Mouse (Mus musculus): ENCODE results near the gene Pygl. TPM values are rescaled to one million over a fixed set of nuclear protein-coding genes. Genes with fewer than 3 reads are reported as not detected.
"Not testable (repeated sequence)": the region's sequence is repeated elsewhere in the genome, so short reads cannot be mapped to it uniquely, and the experiment has no call there.

Pygl gene
- total RNA-seq, 2 experiments from 2014 or later, result 4.2 to 4.5 TPM

GRCm38 (mm10) chr12:70169969-70170368 is 61.3 kb downstream of the Pygl start:
- H3K27ac ChIP-seq, result no peak overlapping the region

GRCm38 (mm10) chr12:70167950-70168349 is 63.3 kb downstream of the Pygl start:
- Histone ChIP-seq H3K4me3 (no peak overlapping the region), H3K27ac (no peak overlapping the region)
- TF ChIP-seq CTCF (conservative IDR thresholded peaks at IDR 0.05), result no peak
- DNase-seq (ENCODE audit: low spot score in 2 of 2), result no peak

More at GRCm38 (mm10) chr12:70169969-70170368, 61.3 kb downstream of the Pygl start:
- TF ChIP-seq CTCF (conservative IDR thresholded peaks at IDR 0.05), result peak; percentile 68
- no peak overlapping the region for H3K4me3 ChIP-seq
- no peak for DNase-seq (ENCODE audit: low spot score in 2 of 2)

- H3K4me3 ChIP-seq, result no peak overlapping the region
- DNase-seq (ENCODE audit: low spot score in 2 of 2), result no peak
- TF ChIP-seq CTCF (conservative IDR thresholded peaks at IDR 0.05), result no peak
- H3K27ac ChIP-seq, result no peak overlapping the region
Measured at GRCm38 (mm10) chr12:70164741-70165140, 66.5 kb downstream of the Pygl start.

GRCm38 (mm10) chr12:70161057-70161456 is 70.2 kb downstream of the Pygl start:
- Histone ChIP-seq H3K4me3 (no peak overlapping the region), H3K27ac (no peak overlapping the region)
- no peak for TF ChIP-seq CTCF (conservative IDR thresholded peaks at IDR 0.05)
- no peak for DNase-seq (ENCODE audit: low spot score in 2 of 2)

- H3K27ac ChIP-seq, result no peak overlapping the region
- DNase-seq (ENCODE audit: low spot score in 2 of 2), result no peak
Measured at GRCm38 (mm10) chr12:70157292-70158066, 73.8 kb downstream of the Pygl start.

GRCm38 (mm10) chr12:70156222-70156621 is 75.1 kb downstream of the Pygl start:
- Histone ChIP-seq H3K4me3 (no peak overlapping the region), H3K27ac (no peak overlapping the region)
- DNase-seq (ENCODE audit: low spot score in 2 of 2), result no peak
- no peak for TF ChIP-seq CTCF (conservative IDR thresholded peaks at IDR 0.05)

More at GRCm38 (mm10) chr12:70157292-70158066, 73.8 kb downstream of the Pygl start:
- H3K4me3 ChIP-seq, result no peak overlapping the region
- TF ChIP-seq CTCF (conservative IDR thresholded peaks at IDR 0.05), result no peak

GRCm38 (mm10) chr12:70153842-70154241 is 77.4 kb downstream of the Pygl start, which contains the start of gene Abhd12b:
TSS of gene Abhd12b (plus strand) at chr12:70154142.
- no peak within 1 kb of the TSS for H3K4me3 ChIP-seq
- no peak within 1 kb of the TSS for H3K27ac ChIP-seq
- no peak for DNase-seq (ENCODE audit: low spot score in 2 of 2)
- TF ChIP-seq CTCF (conservative IDR thresholded peaks at IDR 0.05), result no peak

GRCm38 (mm10) chr12:70148631-70149265 is 82.5 kb downstream of the Pygl start:
- TF ChIP-seq CTCF (conservative IDR thresholded peaks at IDR 0.05), result no peak

GRCm38 (mm10) chr12:70147986-70148630 is 83.2 kb downstream of the Pygl start:
- no peak for TF ChIP-seq CTCF (conservative IDR thresholded peaks at IDR 0.05)
- H3K4me3 ChIP-seq, result peak overlapping the region; percentile 51
- no peak overlapping the region for H3K27ac ChIP-seq
- no peak for DNase-seq (ENCODE audit: low spot score in 2 of 2)

More at GRCm38 (mm10) chr12:70148631-70149265, 82.5 kb downstream of the Pygl start:
- no peak overlapping the region for H3K27ac ChIP-seq
- no peak for DNase-seq (ENCODE audit: low spot score in 2 of 2)
- H3K4me3 ChIP-seq, result peak overlapping the region; percentile 51

GRCm38 (mm10) chr12:70145586-70145985 is 85.7 kb downstream of the Pygl start:
- no peak for DNase-seq (ENCODE audit: low spot score in 2 of 2)
- H3K27ac ChIP-seq, result no peak overlapping the region
- no peak overlapping the region for H3K4me3 ChIP-seq
- TF ChIP-seq CTCF (conservative IDR thresholded peaks at IDR 0.05), result no peak

GRCm38 (mm10) chr12:70144637-70145448 is 86.4 kb downstream of the Pygl start:
- Histone ChIP-seq H3K4me3 (no peak overlapping the region), H3K27ac (peak overlapping the region; percentile 55; the same call in 1 of the 2 replicates)
- TF ChIP-seq CTCF (conservative IDR thresholded peaks at IDR 0.05), result peak; percentile 84
- DNase-seq (ENCODE audit: low spot score in 2 of 2), result peak; percentile 63 to 77

GRCm38 (mm10) chr12:70144106-70144587 is 87.1 kb downstream of the Pygl start:
- H3K4me3 ChIP-seq; DNase-seq (ENCODE audit: low spot score in 2 of 2); H3K27ac ChIP-seq: not testable (repeated sequence)
